Mouse (Mus musculus) olfactory bulb, adult 2 months (tissue): ENCODE measurements at regions not wholly inside any gene's neighbourhood (a gene's known extent, or its start where the extent isn't known, plus 50 kb on each side); places are given as distances from the start of the nearest gene placed in this dataset.

Experiments
- H3K27ac ChIP-seq: fragments of 200-500 bp; 2 replicates; pipeline ENCODE4 v1.5.1; 2012; ENCODE audit warnings: low read depth, low read length; ENCODE audit not compliant: insufficient read depth
- H3K4me1 ChIP-seq: fragments of 200-500 bp; 2 replicates; pipeline ENCODE4 v1.6.1; 2012; ENCODE audit warnings: low read length; ENCODE audit not compliant: control insufficient read depth, insufficient read depth
- H3K4me3 ChIP-seq: fragments of 200-500 bp; 2 replicates; pipeline ENCODE4 v1.5.1; 2012; ENCODE audit warnings: mild to moderate bottlenecking, low read depth, low read length, moderate library complexity; ENCODE audit not compliant: insufficient read depth
- CTCF ChIP-seq: fragments of 200-500 bp; IDR thresholded peaks from 2 replicates; pipeline ENCODE4 v1.5.1; 2012; ENCODE audit warnings: low read depth, mild to moderate bottlenecking, low read length, moderate library complexity; ENCODE audit not compliant: insufficient read depth
- POLR2A ChIP-seq: fragments of 200-500 bp; IDR thresholded peaks from 2 replicates; pipeline ENCODE4 v1.6.1; 2012; ENCODE audit warnings: mild to moderate bottlenecking, low read depth, low read length, moderate library complexity; ENCODE audit not compliant: insufficient read depth
- WGBS: fragments of 180-500 bp; shearing (Covaris S2); methylation state at CpG from one replicate; pipeline ENCODE4 v1.1.7; 2018; 5-methylcytosine and 5-hydroxymethylcytosine counted together

GRCm38 (mm10) chr12:118404171-118404570 is 102.9 kb upstream of the Sp4 start:
- H3K4me1 ChIP-seq = no peaks in the 10 kb centered on the region
- TF ChIP-seq CTCF = no peak
- no peak for TF ChIP-seq POLR2A
- 61% methylated on average over 5 of the region's 5 CpGs for WGBS
- H3K4me3 ChIP-seq = no peak overlapping the region
- H3K27ac ChIP-seq = no peak overlapping the region

- 83% methylated on average over 4 of the region's 4 CpGs for WGBS
- H3K4me1 ChIP-seq = no peaks in the 10 kb centered on the region
- no peak overlapping the region for H3K4me3 ChIP-seq
- no peak overlapping the region for H3K27ac ChIP-seq
- TF ChIP-seq POLR2A = no peak
These were observed 102.4 kb upstream of the Sp4 start for GRCm38 (mm10) chr12:118403519-118404087.

GRCm38 (mm10) chr12:118401377-118401776 is 100.1 kb upstream of the Sp4 start:
- Histone ChIP-seq H3K4me3 (no peak overlapping the region), H3K4me1 (no peaks in the 10 kb centered on the region), H3K27ac (no peak overlapping the region)
- no peak for TF ChIP-seq CTCF
- no peak for TF ChIP-seq POLR2A

GRCm38 (mm10) chr12:118391654-118392053 is 90.4 kb upstream of the Sp4 start:
- no peak overlapping the region for H3K4me3 ChIP-seq
- no peak overlapping the region for H3K27ac ChIP-seq
- TF ChIP-seq CTCF (no peak), POLR2A (no peak)
- no peaks in the 10 kb centered on the region for H3K4me1 ChIP-seq

- Histone ChIP-seq H3K4me1 (peaks cover 3% of the 10 kb centered on the region; the same call in 1 of the 2 replicates), H3K4me3 (no peak overlapping the region), H3K27ac (no peak overlapping the region)
- WGBS = 94% methylated on average over 3 of the region's 3 CpGs
- TF ChIP-seq POLR2A (no peak), CTCF (no peak)
These were observed 79.8 kb upstream of the Sp4 start for GRCm38 (mm10) chr12:118381013-118381412.

GRCm38 (mm10) chr12:118377898-118378297 is 76.7 kb upstream of the Sp4 start:
- TF ChIP-seq CTCF (no peak), POLR2A (no peak)
- WGBS = 38% methylated on average over 5 of the region's 5 CpGs
- Histone ChIP-seq H3K4me1 (peaks cover 3% of the 10 kb centered on the region; the same call in 1 of the 2 replicates), H3K4me3 (no peak overlapping the region), H3K27ac (no peak overlapping the region)

- no peak overlapping the region for H3K4me3 ChIP-seq
- peaks cover 3% of the 10 kb centered on the region; the same call in 1 of the 2 replicates for H3K4me1 ChIP-seq
- TF ChIP-seq POLR2A (no peak), CTCF (no peak)
- WGBS = 72% methylated on average over 14 of the region's 14 CpGs
- H3K27ac ChIP-seq = no peak overlapping the region; the same call in 1 of the 2 replicates
These were observed 75.6 kb upstream of the Sp4 start for GRCm38 (mm10) chr12:118376521-118377493.

GRCm38 (mm10) chr12:118373250-118373649 is 72.0 kb upstream of the Sp4 start:
- no peak for TF ChIP-seq POLR2A
- TF ChIP-seq CTCF = no peak
- H3K27ac ChIP-seq = no peak overlapping the region
- 88% methylated on average over 6 of the region's 6 CpGs for WGBS
- H3K4me1 ChIP-seq = peaks cover 3% of the 10 kb centered on the region; the same call in 1 of the 2 replicates
- no peak overlapping the region for H3K4me3 ChIP-seq

GRCm38 (mm10) chr12:118371905-118372304 is 70.7 kb upstream of the Sp4 start:
- TF ChIP-seq POLR2A (no peak), CTCF (no peak)
- Histone ChIP-seq H3K4me1 (no peaks in the 10 kb centered on the region), H3K4me3 (no peak overlapping the region), H3K27ac (no peak overlapping the region)
- 87% methylated on average over 4 of the region's 4 CpGs for WGBS
